Mouse (Mus musculus): Measurements from ENCODE around the gene Clcn5.

GRCm38 (mm10) chrX:7203535-7203934, 115.6 kb downstream of the Clcn5 start:
- no peak for TF ChIP-seq POLR2A (IDR thresholded peaks at IDR 0.05; ENCODE audit: insufficient read depth, low read depth, low read length)
- no peak for TF ChIP-seq CTCF (IDR thresholded peaks at IDR 0.05)
